Mouse (Mus musculus): ENCODE results near the gene Ndfip2.

Gene Ndfip2

DNA sequence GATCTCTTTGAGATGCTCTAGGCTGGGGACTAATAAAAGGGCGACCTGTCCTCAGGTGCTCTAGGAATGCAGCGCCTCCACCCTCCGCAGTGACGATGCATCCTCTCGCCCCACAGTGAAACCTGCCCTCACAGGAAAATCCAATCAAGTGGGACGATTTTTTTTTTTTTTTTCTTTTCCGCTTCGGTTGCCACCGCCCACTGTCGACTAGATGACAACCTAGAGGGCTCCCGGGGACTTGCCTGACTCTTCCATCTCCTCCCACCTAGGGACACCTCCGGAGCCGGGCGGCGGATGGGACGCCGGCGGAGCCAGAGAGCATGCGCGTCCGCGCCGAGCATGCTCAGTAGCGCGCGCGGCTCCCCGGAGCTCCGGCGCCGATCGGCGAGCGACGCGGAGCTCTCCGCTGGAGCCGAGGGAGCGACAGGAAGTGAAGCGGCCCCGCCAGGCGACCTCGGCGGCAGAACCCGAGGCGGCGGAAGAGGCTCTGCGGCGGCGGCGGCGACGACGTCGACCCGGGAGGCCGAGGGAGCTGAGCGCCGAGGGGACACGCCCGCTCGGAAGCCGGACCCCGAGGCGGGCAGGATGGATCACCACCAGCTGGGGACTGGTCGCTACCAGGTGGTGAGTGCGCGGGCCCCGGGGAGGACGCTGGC, at the start of gene Ndfip2:
TSS of gene Ndfip2 (plus strand) at position 195 of the 656 bp plus-strand sequence.
- DNase-seq = peak; percentile 95

GRCm38 (mm10) chr14:105219525-105220376, 38.6 kb upstream of the Ndfip2 start:
- DNase-seq = no peak

- DNase-seq = no peak
Observed at GRCm38 (mm10) chr14:105222240-105222639, 36.1 kb upstream of the Ndfip2 start.

DNA sequence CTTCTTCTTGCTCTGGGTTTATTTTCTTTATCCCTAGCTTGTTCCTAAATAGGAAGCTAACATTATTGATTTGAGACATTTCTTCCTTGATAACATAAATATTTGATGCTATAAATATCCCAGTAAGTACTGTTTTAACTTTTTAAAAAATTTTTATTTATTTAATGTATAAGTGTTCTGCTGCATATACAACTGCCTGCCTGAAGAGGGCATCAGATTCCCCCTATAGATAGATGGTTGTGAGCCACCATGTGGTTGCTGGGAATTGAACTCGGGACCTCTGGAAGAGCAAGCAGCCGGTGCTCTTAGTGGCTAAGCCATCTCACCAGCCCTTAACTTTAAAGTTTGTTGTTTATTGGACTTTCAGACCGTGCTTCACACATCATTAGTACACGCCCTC, 32.6 kb upstream of the Ndfip2 start:
- no peak for DNase-seq

- peak; percentile 44 for DNase-seq
Observed at GRCm38 (mm10) chr14:105232421-105232820, 26.0 kb upstream of the Ndfip2 start.

- no peak for DNase-seq
Observed at GRCm38 (mm10) chr14:105236596-105236995, 21.8 kb upstream of the Ndfip2 start.

GRCm38 (mm10) chr14:105237736-105238135, 20.6 kb upstream of the Ndfip2 start:
- no peak for DNase-seq

- DNase-seq = no peak
Observed at GRCm38 (mm10) chr14:105238450-105239038, 19.8 kb upstream of the Ndfip2 start.

DNA sequence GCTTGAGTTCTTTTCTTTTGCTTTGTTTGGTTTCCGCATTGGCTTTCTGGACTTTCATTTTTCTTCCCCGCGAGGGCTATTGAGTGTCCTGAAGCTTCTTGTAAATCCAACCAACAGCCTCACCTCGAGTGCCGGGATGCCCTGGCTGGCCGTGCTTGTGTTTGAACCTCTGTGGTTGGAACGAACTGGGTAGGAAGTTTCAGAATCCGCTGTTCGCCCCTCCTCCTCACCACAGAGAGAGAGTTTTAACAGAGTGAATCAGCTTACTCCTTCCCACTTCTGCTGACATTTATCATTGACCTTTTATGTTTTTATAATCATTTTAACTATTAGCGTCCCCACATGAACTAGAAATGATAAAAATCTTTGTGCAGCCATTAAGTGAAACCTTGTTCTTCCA, 18.3 kb upstream of the Ndfip2 start:
- DNase-seq = no peak

DNA sequence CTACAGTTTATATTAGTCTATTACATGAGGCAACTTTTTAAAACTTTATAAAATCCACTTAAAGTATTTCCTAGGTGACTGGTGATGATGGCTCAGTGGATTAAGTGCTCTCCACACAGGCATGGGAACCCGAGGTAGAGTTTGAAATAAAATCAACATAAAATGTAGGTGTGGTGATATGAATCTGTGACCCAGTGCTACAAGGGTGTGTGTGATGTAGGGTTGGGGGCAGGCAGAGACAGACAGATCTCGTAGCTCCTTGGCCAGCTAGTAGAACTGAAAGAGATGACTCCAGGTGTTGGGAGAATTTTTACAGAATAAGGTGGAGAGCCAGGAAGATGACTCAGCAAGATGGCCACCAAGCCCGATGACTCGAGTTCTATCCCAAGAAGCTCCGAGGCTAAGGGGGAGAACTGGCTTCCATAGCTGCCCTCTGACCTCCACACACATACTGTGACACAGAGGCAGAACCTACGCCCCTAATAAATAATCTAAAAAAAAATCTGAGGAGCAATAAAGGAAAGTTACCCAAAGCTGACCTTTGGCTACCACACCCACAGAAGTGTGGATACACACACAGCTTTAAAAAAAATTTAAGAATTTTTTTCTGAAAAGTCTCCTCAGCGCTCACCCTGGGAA, 14.4 kb upstream of the Ndfip2 start:
- no peak for DNase-seq

DNA sequence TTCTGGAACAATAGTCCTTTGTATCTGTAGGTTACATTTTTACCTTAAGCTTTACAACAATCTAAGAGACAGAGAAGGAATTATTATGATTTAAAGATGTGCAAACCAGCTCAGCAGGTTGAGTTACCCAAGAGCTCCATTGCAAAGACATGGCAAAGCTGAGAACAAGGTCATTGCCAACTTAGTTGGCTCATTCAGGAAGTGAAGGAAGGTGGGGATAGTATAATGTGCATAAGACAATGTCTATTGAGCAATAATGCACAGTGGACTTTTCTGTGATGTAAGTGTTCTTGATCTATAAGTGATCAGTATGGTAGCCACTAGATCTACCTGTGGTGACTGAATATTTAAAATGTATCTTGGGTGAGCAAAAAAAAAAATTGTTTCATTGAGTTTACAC, 7.3 kb upstream of the Ndfip2 start:
- DNase-seq = no peak

DNA sequence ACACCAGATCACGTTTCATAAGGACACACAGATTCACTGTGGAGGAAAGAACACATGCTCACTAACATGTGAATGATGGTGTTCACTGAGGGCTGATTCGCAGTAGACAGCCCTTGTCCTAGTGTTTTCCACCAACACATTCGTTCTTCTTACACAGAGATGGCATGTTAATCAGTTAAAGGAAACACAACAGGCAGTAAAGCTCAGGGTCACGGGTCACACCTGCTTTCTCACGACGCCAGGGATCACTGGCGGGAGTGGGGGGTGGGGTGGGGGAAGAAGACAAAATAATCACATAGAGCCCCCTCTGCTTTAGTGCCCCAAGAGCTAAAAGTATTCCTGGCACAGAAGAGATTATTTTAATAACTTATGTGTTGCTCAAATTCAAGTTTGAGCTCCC, 5.1 kb upstream of the Ndfip2 start:
- no peak for DNase-seq

- DNase-seq = no peak
Observed at GRCm38 (mm10) chr14:105254401-105254800, 4.0 kb upstream of the Ndfip2 start.

DNA sequence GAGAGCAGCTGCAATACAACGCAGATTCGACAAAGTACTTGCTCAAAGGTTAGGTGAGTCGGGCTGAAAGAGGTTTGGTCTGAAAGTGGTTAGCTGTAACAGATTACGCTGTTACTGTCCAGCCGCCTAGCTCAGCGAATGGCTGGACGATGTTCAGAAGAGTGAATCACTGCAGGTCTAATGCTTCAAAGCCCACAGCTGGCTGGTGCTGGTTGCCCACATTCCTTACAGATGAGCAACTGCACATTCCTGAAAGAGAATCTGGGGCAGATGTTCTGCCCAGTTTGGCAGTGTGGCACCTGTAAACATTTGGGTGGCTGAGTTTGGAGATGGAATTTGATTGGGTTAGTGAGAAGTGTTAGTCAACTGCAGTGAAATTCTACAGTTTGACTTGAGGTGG, 2.8 kb upstream of the Ndfip2 start:
- DNase-seq = no peak

- peak; percentile 48 for DNase-seq
Observed at GRCm38 (mm10) chr14:105259035-105259880, 885 bp downstream of the Ndfip2 start.

- no peak for DNase-seq
Observed at GRCm38 (mm10) chr14:105262923-105263322, 4.5 kb downstream of the Ndfip2 start.

DNA sequence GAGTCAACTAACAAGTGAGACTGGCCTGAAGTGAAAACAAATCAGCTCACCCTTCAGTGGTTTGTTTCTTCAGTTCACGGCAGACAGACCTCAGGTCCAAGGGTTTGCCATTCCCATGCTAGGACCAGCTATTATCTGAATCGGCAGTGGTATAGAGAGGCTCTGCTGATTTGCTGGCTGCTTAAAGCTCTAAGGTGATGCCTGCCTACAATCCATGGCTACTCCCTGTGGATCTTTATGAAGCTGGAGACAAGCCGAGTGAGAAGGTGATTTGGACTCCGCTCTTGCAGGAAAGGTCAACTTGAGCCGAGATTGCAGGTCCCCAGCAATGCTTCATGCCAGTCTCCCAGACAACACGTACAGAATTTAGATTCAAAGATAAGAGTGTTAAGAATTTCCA, 8.7 kb downstream of the Ndfip2 start:
- no peak for DNase-seq

- DNase-seq = no peak
Observed at GRCm38 (mm10) chr14:105272030-105272429, 13.7 kb downstream of the Ndfip2 start.

DNA sequence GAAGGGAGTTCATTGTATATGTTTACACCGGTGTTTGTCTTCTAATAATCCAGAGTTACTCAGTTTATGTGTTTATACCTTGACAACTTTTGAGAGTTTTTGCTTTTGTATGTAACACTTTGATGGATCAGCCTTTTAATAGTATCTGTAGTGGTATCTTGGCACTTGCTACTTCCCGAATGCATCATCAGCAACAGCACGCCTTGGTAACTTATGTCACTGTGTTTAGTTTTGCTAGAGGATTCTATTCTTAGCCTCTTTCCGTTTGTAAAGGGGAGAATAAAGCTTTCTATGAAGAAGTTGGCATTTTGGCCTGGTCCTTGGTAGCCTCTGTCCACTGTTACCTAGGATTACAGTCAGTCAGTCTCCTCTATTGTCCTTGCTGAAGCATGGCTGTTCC, 14.2 kb downstream of the Ndfip2 start:
- peak; percentile 32 for DNase-seq

DNA sequence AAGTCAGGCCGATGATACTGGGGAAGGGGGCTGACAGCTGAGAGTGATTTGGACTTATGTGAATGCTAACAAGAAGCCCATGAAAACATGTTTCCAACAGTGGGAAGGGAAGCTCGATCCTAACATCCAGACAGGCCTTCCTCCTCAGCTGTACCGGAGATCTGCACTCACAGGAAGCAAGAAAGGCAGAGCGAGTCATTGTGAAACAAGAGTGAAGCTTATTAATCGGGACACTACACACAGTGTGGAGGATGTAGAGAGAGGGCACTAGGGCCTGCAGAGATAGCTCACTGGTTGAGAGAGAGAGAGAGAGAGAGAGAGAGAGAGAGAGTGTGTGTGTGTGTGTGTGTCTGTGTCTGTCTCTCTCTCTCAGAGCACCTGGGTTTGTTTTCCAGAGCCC, 16.8 kb downstream of the Ndfip2 start:
- no peak for DNase-seq

- DNase-seq = no peak
Observed at GRCm38 (mm10) chr14:105277277-105277676, 18.9 kb downstream of the Ndfip2 start.

DNA sequence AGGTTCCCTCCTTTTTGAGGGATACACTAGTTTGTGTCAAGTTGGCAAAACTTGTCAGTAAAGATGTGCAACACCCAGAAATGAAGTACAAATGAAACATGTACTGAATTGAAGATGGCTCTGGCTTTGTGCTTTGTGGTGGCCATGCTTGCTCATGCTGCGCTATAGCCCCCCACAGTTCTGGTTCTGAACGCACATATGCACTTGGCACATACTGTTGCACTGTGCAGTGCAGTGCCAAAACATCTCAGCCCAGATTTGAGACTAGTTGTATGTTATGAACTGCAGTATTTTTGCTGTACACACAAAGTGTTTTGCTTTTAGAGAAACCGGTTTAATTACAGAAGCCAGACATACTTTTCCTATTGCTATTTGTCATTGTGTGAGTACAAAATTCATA, 25.7 kb downstream of the Ndfip2 start:
- DNase-seq = no peak

DNA sequence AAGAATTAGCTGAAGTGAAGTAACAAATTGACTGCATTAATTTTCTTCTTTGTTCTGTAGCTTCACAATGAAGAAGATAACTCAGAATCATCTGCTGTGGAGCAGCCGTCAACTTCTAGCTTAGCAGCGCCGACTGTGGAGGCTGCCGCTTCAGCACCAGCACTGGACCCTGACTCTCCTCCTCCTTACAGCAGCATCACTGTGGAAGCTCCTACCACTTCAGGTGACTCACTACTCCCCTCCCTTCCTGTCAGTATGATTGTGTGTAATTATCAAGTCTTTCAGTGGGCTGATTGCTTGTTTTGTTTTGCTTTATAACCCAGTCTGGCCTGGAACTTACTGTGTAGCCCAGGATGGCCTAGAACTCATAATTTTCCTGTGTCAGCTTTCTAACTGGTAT, 29.2 kb downstream of the Ndfip2 start:
- no peak for DNase-seq
